Mouse (Mus musculus) stomach, postnatal 0 days (tissue): ENCODE measurements around the gene Pear1.

Experiments
- CTCF ChIP-seq: IDR thresholded peaks from 2 replicates; pipeline ENCODE4 v1.5.1; 2016; ENCODE audit warnings: antibody characterized with exemption, low read depth, mild to moderate bottlenecking, moderate library complexity
- EP300 ChIP-seq: optimal IDR thresholded peaks from 2 replicates; pipeline ENCODE3; 2016; ENCODE audit warnings: antibody characterized with exemption

DNA sequence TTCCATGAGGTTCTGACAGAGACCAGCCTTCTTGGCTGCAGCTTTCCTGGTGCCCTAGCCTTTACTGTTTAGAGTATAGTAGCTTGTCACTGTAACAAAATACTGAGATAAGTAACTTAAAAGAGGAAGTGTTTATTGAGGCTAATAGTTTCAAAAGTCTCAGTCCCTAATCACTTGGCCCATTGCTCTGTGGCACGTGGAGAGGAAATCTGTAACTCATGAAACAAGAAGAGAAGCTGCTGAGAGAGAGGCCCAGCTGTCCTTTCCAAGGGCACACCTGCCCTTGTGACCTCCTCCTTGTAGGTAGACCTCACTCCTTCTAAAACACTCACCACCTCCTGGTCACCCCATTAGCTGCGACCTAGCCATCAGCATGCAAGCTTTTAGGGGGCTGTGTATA, 105.6 kb downstream of the Pear1 start:
- TF ChIP-seq CTCF (no peak), EP300 (no peak)
